Mouse (Mus musculus): ENCODE measurements around the gene Suco. TPM values are rescaled to one million over a fixed set of nuclear protein-coding genes. Genes with fewer than 3 reads are reported as not detected.

Suco gene
- 13.1 and 14.7 TPM in 2 replicates for polyA plus RNA-seq (2015; fragmentation: Nextera tagmentation; extraction: Ambion mirVana)

- peak; percentile 97 for ATAC-seq
- H3K4me2 ChIP-seq (replicated peaks; ENCODE audit: low read depth, low read length), result peak within 1 kb of the TSS; percentile 74
- H3K9me3 ChIP-seq (ENCODE audit: low read length), result no peaks in the 10 kb centered on the region
- TF ChIP-seq CTCF (IDR thresholded peaks at IDR 0.05) (no peak), EP300 (IDR thresholded peaks at IDR 0.05) (peak; percentile 76)
- H3K27me3 ChIP-seq (replicated peaks; ENCODE audit: insufficient read depth, low read length), result no peaks in the 10 kb centered on the region
- under 1% methylated on average over 55 of the region's 74 CpGs for WGBS
- peak; percentile 100 for DNase-seq (ENCODE audit: low spot score)
- H3K4me1 ChIP-seq (ENCODE audit: insufficient read depth, low read depth, low read length), result peaks cover 8% of the 10 kb centered on the region; the same call in 1 of the 2 replicates
- peak within 1 kb of the TSS; percentile 84 for H3K4me3 ChIP-seq (ENCODE audit: low read depth, low read length)
- H3K36me3 ChIP-seq (ENCODE audit: insufficient read depth, low read length), result no peaks in the 10 kb centered on the region
- peak within 1 kb of the TSS; percentile 80 for H3K9ac ChIP-seq (replicated peaks; ENCODE audit: low read depth)
- peak within 1 kb of the TSS; percentile 98 for H3K27ac ChIP-seq (ENCODE audit: low read length)
Measured at GRCm38 (mm10) chr1:161876553-161877447, at the start of gene Suco. Gene Suco, minus strand, starts transcription at chr1:161876682.

DNA sequence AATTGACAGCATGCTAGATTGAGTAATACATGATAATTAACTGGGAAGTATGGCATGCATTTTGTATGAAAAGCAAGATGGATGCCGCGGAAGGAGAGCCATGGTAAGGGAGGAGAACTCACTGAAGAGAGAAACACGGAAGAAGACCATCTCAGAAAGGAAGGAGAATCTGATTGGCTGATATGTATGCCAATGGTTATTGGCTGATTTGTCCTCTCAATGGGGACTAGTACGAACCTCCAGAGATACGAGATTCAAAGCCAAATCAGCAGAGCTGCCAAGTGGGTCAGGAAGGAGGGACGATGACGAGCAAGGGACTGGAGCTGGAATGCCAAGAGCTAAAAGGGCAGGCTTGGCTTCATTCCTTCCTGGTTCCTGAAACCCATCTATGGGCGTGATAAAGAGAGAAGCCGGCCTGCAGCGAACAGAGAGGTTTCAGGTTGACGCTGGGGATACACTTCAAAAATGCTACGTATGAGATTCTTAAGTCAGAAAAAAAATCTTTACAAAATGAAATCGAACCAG is 48.9 kb upstream of the Suco start:
- Histone ChIP-seq H3K4me2 (replicated peaks; ENCODE audit: low read depth, low read length) (0 out of 2 replicates have a peak overlapping the region, but pooled peaks have one; percentile 19), H3K9me3 (ENCODE audit: low read length) (no peaks in the 10 kb centered on the region), H3K9ac (replicated peaks; ENCODE audit: low read depth) (no peak overlapping the region), H3K36me3 (ENCODE audit: insufficient read depth, low read length) (no peaks in the 10 kb centered on the region), H3K27ac (ENCODE audit: low read length) (no peak overlapping the region), H3K4me3 (ENCODE audit: low read depth, low read length) (no peak overlapping the region), H3K27me3 (replicated peaks; ENCODE audit: insufficient read depth, low read length) (no peaks in the 10 kb centered on the region), H3K4me1 (ENCODE audit: insufficient read depth, low read depth, low read length) (no peaks in the 10 kb centered on the region)
- no peak for TF ChIP-seq EP300 (IDR thresholded peaks at IDR 0.05)
- no peak for TF ChIP-seq CTCF (IDR thresholded peaks at IDR 0.05)
- DNase-seq (ENCODE audit: low spot score) (peak; percentile 56), ATAC-seq (peak; percentile 64)
- 61% methylated on average over 13 of the region's 13 CpGs for WGBS

DNA sequence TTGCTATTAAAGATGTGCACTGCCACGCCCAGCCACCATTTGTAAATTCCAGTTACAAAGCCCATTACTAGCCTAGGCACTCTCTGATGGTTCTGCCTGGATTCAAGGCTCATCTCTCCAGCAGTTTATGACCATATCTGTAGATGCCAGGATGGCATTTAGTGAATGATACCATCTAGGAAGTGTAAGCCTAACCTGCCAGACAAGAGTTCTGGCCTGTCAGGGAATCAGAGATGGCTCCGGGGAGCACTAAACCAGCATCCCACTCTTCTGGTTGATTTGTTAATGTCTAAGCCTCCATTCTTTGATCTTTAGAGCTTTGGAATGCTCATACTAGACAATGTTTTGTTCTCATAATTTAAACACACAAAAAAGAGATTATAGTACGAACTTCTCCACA is 47.8 kb upstream of the Suco start:
- H3K9ac ChIP-seq (replicated peaks; ENCODE audit: low read depth), result no peak overlapping the region
- no peaks in the 10 kb centered on the region for H3K9me3 ChIP-seq (ENCODE audit: low read length)
- H3K4me2 ChIP-seq (replicated peaks; ENCODE audit: low read depth, low read length), result no peak overlapping the region
- TF ChIP-seq CTCF (IDR thresholded peaks at IDR 0.05) (no peak), EP300 (IDR thresholded peaks at IDR 0.05) (no peak)
- H3K4me1 ChIP-seq (ENCODE audit: insufficient read depth, low read depth, low read length), result no peaks in the 10 kb centered on the region
- no peak overlapping the region for H3K4me3 ChIP-seq (ENCODE audit: low read depth, low read length)
- ATAC-seq, result no peak
- DNase-seq (ENCODE audit: low spot score), result no peak
- H3K36me3 ChIP-seq (ENCODE audit: insufficient read depth, low read length), result no peaks in the 10 kb centered on the region
- no peaks in the 10 kb centered on the region for H3K27me3 ChIP-seq (replicated peaks; ENCODE audit: insufficient read depth, low read length)
- 82% methylated on average over 3 of the region's 3 CpGs for WGBS
- no peak overlapping the region for H3K27ac ChIP-seq (ENCODE audit: low read length)

- TF ChIP-seq CTCF (IDR thresholded peaks at IDR 0.05), result no peak
- no peak for TF ChIP-seq EP300 (IDR thresholded peaks at IDR 0.05)
- Histone ChIP-seq H3K9me3 (ENCODE audit: low read length) (no peaks in the 10 kb centered on the region), H3K27ac (ENCODE audit: low read length) (no peak overlapping the region), H3K9ac (replicated peaks; ENCODE audit: low read depth) (no peak overlapping the region), H3K36me3 (ENCODE audit: insufficient read depth, low read length) (no peaks in the 10 kb centered on the region), H3K4me1 (ENCODE audit: insufficient read depth, low read depth, low read length) (no peaks in the 10 kb centered on the region), H3K27me3 (replicated peaks; ENCODE audit: insufficient read depth, low read length) (no peaks in the 10 kb centered on the region), H3K4me3 (ENCODE audit: low read depth, low read length) (no peak overlapping the region), H3K4me2 (replicated peaks; ENCODE audit: low read depth, low read length) (no peak overlapping the region)
- 90% methylated on average over 6 of the region's 6 CpGs for WGBS
- DNase-seq (ENCODE audit: low spot score) (no peak), ATAC-seq (no peak)
Measured at GRCm38 (mm10) chr1:161921928-161922327, 45.4 kb upstream of the Suco start.

GRCm38 (mm10) chr1:161920475-161921454 is 44.3 kb upstream of the Suco start:
- 90% methylated on average over 9 of the region's 9 CpGs for WGBS
- no peak for DNase-seq (ENCODE audit: low spot score)

More at GRCm38 (mm10) chr1:161920475-161921454, 44.3 kb upstream of the Suco start:
- Histone ChIP-seq H3K36me3 (ENCODE audit: insufficient read depth, low read length) (no peaks in the 10 kb centered on the region), H3K4me2 (replicated peaks; ENCODE audit: low read depth, low read length) (no peak overlapping the region), H3K4me3 (ENCODE audit: low read depth, low read length) (no peak overlapping the region), H3K27me3 (replicated peaks; ENCODE audit: insufficient read depth, low read length) (no peaks in the 10 kb centered on the region), H3K9me3 (ENCODE audit: low read length) (no peaks in the 10 kb centered on the region), H3K4me1 (ENCODE audit: insufficient read depth, low read depth, low read length) (no peaks in the 10 kb centered on the region), H3K27ac (ENCODE audit: low read length) (no peak overlapping the region), H3K9ac (replicated peaks; ENCODE audit: low read depth) (no peak overlapping the region)
- no peak for ATAC-seq
- TF ChIP-seq EP300 (IDR thresholded peaks at IDR 0.05) (no peak), CTCF (IDR thresholded peaks at IDR 0.05) (no peak)
